Mouse (Mus musculus): ENCODE measurements around the gene Kdelc2.

Gene Kdelc2

DNA sequence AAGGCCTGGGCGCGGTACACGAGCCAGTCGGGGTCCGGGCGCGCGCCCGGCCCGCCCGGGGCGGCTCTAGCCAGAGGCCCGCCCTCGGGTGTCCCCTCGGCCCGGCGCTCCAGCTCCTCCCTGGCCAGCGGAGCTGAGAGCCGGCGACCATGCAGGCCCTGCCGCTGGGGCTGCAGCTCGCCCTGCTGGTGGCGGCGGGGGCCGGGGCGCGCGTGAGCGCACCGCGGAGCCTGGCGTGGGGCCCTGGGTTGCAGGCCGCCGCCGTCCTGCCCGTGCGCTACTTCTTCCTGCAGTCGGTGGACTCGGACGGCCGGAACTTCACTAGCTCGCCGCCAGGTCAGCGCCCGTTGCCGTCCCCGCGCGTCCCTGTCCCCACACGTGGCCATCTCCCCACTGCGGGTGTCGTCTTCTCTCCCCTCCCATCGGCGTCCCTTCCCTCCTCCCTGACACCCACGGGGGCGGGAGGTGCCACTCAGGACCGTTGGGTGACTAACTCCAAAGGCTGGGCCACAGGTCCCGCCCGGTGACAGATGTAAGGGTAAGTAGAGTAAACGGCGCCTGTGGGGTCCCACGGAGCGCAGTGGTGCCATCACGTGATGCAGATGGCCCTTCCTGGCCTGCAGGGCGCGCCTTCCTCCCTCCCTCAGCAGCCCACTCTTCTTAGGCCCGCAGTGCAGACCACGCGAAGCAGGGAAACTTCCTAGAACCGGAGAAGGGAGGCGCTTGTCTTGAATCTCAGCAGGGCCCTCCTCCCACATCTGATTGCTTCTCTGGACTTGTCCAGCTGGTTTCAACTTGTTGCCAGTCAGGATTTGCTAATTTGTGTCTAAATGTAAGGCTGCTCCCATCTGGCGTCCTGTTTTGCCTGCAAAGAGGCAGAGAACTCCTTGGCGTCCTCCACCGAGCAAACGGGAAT lies at the start of gene Kdelc2:
Gene Kdelc2 (plus strand): TSS at position 75 of the 916 bp plus-strand sequence.
- peak; percentile 46 for DNase-seq (ENCODE audit: low read depth)

DNA sequence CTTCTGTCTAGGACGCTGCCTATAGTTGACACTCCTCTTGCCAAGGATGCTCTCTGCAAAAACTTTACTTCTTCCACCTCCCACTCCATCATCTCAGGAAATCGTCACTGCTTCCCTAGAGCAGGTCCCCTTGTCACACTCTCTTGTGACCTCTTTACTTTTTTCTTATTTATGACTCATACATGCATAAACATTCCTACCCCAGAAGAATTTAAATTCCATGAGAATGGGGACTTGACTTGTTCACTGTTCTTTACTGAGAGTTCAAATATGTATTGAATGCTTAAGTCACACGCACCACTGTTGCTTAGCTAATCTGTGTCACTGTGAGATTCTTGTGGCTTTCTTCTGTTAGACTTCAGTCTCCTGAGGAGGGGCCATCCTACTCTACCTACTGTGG lies 48.7 kb upstream of the Kdelc2 start:
- DNase-seq (ENCODE audit: low read depth) = no peak

DNA sequence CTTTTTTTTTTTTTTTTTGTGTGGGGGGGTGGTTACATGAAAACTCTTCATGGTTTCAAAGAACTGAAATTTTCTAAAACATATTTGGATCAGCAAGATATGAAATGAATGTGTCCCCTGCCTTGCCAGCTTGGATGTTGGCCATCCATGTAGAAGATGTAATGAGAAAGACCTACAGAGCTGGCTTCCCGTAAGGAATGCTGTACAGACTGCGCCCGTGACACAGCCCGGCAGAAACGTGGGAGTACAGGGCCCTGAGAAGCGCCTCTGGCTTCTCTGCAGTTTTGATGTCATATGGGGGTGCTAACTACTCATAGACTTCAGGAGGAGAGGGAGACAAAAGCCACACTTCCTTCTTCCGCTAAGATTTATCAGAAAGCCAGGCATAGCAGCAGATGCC lies 44.2 kb upstream of the Kdelc2 start:
- no peak for DNase-seq (ENCODE audit: low read depth)

DNA sequence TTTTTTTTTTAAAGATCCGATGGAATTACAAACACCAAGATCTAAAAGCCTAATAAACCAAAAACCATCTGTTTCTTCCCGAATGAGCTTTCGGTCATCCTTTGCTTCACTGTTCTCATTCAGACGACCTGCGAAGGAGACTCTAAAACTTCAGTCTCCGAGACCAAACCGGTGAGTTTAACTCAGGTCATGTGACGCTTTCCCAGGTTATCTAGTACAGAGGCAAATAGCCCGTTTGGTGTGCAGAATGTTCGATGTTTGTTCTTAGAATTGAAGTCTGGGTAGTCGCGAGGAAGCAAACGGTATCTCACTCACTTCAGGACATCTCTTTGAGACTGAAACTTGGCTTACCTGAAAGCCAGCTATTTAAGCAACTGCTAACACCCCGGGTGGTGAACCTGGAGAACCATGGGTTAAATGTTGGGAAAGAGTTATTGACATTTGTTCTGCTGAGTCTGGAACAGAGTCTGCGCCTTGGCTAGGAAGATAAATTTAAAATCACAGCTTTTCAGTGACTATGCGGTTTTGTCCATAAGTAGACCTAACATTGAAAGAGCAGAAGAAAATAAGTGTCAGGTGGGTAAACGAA lies 43.4 kb upstream of the Kdelc2 start:
- no peak for DNase-seq (ENCODE audit: low read depth)

DNA sequence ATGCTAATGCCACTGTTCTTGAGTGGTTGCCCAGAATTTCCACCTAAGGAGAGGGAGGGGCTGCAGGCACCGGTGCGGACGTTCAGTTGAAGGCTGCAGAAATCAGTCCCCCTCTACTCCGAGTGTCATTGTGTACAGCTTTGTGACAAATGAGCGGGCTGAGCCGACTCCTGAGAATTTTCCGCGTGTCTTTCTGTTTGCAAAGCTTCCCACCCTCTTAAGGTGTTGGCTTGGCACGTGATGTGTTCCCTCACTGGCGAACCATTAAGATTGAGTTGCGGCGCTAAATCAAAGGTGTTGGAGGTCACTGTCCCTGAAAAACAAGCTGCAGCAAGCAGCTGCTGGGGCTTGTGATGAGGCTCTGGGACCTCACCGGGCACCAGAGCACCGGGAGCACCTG lies 42.9 kb upstream of the Kdelc2 start:
- peak; percentile 35 for DNase-seq (ENCODE audit: low read depth)

DNA sequence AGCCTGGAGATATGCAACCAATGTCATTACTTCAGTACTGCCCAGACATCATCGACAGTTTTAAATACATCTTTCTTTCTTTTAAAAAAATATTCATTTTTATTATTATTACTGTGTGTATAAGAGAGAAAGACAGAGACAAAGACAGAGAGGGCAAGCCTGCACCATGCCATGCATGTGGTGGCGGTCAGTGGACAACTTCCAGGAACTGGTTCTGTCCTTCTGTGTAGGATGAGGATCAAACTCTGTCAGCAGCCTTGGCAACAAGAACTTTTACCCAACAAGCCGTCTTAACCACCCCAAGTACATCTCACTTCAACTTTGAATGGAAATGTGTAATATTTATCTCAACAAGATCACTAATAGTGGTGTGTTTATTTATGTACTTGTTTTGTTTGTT lies 41.8 kb upstream of the Kdelc2 start:
- no peak for DNase-seq (ENCODE audit: low read depth)

DNA sequence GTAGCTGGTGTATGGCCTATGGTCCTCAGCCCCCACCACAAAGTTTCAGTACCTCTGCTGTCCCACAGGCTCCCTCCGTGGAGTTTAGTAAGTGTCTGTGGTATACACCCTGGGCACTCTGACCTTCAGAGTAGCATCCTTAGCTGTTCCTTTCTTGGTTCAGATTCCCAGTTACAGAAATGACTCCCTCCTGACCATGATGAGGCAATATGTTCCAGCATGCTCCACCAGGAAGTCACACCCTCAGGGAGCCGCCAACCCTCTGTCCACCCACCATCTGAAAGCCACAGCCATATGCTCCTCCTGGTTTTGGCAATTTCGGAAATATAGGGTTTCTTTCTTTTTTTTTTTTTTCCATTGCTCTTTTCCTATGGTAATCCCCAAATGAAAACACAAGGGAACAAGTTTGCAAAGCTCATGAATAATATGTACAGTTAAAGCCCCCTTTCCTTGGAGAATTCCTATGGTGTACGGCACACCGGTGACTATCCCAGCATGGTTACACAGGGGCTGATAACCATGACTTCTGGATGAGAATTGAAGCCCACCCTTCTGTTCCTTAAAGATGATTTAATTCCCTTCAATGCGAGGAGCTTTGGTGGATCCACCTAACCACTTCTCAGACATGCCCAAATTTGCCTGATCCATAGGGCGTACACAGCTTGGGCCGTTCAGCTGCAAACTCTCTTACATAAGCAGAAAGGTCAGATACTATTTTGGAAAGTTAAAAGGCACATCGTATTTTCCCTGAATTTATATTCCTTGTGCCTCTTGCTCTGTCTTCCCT lies 39.0 kb upstream of the Kdelc2 start:
- no peak for DNase-seq (ENCODE audit: low read depth)

DNA sequence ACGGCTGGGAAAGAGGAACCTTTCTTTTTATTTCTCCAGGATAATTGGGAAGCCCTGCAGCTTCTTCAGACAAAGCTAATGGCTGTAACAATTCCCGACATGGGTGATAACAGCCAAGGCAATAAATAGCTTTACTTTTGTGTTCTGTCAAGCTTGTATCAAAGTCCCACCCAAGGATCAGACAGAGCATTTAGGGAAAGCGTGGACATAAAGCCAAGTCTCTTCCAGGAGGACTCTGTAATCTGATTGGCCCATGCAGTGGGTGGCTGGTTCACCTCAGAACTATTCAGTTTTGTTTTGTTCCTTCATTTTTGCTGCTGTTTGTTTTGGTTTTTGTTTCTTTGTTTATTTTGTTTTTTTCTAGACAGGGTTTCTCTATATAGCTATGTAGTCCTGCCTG lies 38.1 kb upstream of the Kdelc2 start:
- DNase-seq (ENCODE audit: low read depth) = no peak

DNA sequence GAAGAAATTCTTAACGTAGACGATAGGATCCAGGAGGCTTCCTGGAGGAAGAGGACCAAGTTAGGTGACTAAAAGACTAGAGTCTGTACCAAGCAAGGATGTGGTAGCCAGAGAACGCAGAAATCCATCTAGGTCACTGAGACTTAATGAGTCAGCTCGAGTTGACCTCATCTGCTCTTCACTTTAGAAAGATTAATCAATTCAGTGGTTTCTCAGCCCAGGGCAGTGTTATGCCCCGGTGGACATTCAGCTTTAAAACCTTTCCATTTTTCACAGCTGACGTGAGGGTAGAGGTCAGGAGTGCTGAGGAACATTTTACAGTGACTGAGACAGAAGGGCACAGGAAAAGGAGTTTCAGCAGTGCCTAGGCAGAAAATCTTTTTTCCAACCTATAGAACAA lies 37.4 kb upstream of the Kdelc2 start:
- DNase-seq (ENCODE audit: low read depth) = no peak

DNA sequence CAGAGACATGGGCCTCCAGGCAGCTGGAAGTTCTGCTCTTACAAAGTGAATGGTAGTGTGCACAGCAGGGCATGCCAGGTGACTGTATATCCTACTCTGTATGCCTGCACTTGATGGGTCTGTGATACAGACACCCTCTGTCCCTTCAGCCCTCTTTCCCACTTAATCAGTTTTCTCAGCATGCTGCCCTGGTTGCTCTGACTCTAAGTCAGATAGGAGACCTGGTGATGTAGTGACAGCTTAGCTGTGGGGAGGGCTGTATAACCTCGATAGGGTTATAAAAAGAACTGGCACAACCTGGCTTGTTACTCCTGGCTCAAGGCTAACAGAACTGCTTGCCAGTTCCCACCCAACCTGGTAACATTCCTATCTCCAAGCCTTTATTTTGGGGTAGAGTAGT lies 34.6 kb upstream of the Kdelc2 start:
- DNase-seq (ENCODE audit: low read depth) = no peak

DNA sequence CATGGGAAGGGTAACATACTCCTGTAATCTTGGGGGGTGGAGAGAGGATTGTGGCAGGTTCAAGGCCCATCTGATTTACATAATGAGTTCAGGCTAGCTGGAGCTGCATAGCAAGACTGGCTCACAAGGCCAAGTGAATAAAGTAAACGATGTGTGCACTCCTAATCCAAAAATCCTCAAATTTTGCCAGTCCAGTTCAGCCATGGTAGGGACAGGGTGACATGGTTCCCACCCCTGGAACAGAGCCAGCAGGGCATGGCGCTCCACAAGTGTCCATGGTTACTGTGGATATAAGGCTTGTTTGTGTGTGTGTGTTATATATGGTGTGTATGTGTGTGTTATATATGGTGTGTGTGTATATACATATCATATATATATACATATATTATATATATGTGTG lies 33.5 kb upstream of the Kdelc2 start:
- no peak for DNase-seq (ENCODE audit: low read depth)

DNA sequence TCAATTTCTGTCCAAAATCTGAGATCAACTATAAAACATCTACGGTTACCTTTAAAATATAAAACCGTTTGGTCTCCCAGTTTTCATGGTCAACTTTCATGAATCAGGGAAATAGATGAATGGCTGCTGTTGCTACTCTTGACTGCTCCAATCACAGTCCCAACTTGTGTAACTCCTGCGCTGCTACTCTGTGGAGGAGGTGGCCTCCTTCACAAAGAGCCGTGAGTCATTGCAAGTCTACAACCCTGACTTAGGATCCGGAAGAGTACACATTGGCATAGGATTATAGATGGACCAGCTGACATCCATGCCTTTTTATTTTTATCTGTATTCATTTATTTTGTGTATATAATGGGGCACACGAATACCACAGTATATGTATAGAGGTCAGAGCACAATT lies 31.9 kb upstream of the Kdelc2 start:
- no peak for DNase-seq (ENCODE audit: low read depth)

DNA sequence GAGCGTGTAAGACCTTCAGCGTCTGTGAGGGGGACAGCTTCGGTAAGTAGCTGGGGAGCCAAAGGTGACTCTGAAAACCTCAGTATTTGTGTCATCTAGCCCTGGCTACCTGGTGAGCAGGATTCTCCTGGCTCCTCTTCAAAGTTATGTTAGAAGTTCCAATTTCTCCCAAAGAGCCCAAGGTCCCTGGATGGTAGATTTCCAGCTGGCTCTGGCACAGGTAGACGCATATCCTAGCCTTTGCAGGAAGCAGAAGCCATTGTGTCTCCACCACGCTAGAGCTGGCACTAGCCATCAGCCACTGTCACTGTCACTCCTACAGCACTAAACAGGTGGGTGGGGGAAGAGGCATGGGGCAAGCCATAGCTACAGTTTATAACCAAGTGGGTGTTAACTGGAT lies 30.7 kb upstream of the Kdelc2 start:
- no peak for DNase-seq (ENCODE audit: low read depth)

DNA sequence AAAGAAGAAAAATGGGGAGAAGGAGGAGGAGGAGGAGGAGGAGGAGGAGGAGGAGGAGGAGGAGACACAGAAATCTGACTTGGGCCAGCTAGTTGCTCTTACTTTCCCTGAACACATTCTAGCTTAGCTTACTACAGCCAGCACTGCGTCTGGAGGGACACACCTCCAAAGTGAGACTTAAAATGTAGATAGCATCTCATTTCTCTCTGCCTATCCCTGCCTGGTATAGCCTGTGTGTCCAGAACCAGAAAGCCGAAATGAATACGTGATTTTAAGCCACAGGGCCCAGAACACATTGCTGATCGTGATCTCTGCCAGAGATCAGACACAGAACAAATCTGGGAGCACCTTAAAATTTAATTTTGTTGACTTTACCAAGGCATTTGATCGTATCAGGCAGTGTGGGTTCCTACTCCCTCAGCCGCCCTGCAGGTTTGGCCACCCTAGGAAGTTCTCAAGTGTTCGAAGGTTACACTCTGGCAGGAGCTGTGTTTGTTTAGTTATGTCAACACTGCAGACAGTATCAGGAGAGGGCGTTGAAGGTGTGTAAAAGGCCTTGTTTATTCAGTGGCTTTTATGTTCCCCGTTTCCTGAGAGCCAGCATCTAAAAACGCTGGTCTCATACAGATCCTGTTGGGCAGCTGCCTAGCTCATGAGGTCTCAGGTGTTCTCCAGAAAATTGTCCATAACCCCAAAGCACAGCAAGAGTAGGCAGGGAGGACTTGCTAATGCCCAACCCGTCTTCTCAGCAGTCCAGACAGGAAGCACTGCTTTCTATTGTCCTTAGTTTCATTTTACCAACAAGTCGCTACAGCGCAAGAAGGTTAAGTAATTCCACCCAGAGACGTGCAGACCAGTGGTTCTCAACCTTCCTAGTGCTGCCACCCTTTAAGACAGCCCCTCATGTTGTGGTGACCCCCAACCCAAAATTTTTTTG lies 27.3 kb upstream of the Kdelc2 start:
- peak; percentile 45 for DNase-seq (ENCODE audit: low read depth)

DNA sequence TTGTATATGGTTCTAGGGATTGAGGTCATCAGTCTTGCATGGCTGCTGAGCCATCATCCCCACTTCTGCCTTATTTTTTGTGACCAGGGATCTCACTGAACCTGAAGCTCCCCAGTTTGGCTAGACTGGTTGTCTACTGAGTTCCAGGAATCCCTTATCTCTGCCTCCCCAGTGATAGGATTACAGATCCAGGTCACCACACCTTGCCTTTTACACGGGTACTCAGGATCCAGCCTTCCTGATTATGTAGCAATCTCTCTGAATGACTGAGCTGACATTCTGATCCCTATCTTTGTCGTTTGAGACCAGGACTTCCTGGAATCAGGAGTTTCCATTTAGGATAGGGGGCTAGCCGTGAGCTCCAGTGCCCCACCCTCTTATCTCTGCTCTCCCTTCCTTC lies 12.5 kb upstream of the Kdelc2 start:
- DNase-seq (ENCODE audit: low read depth) = no peak

DNA sequence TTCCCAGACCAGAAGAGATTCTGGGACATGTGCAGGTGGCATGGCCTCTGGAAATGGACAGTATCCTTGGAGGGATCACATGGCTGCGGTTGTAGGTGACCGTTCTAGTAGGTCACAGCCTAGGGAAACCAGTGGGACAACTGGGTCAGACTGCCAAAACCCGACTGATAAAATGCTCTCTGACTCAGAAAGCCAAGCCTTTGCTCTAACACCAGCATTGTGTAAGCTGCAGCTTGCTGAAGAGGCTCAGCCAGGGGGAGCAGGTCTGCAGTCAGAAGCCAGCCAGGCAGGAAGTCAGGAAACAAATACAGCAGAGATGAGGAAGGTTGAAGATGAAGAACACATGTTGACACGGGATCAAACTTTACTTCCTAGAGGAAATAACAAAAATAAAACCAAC lies 7.9 kb upstream of the Kdelc2 start:
- DNase-seq (ENCODE audit: low read depth) = no peak

DNA sequence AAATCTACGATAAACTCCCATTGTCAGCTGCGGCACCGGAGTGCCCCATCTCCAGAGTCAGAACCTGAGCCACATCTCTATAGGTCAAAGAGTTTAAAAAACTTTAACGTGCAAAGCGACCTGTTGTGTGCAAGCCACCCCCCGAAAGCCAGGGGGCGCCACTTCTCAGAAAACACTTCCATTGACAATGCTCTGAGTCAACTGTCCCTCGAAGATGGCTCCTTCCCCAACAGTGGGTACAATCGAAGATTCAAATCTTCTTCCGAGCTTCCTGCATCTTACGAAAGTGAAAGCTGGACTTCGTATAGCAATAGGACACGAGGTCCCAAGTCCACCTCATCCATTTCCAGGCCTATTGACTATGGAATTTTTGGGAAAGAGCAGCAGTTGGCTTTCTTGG lies 7.0 kb upstream of the Kdelc2 start:
- peak; percentile 43 for DNase-seq (ENCODE audit: low read depth)

DNA sequence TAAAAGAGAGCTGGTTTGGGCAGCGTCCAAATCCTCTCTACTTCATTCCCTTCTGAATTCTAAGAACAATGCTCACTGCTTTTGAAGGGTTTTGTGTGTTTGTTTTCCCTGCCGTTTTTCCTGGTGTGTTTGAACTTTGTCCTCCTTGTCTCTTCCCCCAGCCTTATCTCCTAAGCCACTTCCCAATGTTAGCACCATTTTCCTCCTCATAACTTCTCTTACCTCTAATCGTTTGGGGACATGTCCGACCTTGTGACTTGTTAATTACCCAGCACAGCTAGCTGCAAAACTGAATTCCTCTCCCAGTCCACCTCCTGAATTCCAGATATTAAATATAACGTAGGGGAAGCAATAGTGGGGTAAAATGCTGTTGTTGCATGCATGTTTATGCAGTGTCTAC lies 6.2 kb upstream of the Kdelc2 start:
- DNase-seq (ENCODE audit: low read depth) = no peak

DNA sequence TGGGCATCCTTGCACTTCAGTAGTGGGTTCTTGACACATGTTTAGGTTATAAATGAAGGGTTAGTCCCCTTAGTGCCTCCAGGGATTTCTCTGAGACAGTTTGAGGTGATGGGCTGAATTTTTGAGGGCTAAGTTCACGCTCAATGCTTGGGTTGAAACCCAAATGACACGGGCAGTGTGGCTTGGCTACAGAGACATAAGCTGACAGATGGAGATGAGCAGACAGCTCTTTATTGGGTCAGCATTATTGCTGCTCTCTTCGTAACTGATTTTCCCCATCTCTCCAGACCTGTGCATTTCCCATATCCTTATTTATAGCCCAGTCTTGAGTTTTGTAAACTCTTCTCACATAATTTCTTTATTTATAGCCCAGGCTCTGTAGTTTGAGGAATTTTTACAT lies 5.7 kb upstream of the Kdelc2 start:
- DNase-seq (ENCODE audit: low read depth) = no peak

DNA sequence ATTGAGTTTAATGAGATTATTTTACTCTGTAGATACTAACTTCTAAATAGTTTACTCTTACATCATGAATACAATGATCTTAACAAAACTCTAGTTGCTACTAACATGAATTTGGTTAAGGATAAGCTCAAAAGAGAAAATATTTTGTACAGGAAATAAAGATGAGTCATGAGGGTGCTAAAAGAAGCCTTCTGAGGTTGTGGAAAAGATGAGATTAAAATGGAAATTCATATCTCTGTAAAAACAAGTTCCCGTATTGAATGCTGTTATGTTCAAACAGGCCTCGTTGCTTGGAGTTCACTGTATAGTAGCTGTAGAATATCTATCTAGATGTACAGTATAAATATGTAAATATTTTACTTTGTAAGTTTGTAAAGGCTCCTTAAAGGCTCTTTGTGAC lies 3.2 kb upstream of the Kdelc2 start:
- DNase-seq (ENCODE audit: low read depth) = peak; percentile 22

DNA sequence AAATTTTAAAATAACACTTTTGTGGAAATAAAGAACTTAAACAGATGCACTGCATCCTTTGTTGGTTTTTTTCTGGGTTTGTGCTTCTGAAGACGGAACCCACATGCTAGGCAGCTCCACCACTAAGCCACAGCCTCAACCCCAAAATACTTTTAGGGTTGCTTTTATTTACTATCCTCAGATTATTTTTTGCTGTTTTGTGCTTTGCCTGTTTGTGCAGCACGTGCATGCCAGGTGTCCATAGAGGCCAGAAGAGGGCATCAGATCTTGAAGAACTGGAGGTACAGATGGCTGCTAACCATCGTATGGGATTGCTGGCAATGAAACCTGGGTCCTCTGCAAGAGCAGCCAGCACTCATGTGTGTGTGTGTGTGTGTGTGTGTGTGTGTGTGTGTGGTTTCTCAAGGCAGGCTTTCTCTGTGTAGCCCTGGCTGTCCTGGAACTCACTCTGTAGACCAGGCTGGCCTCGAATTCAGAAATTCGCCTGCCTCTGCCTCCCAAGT lies 2.7 kb upstream of the Kdelc2 start:
- DNase-seq (ENCODE audit: low read depth) = peak; percentile 39

DNA sequence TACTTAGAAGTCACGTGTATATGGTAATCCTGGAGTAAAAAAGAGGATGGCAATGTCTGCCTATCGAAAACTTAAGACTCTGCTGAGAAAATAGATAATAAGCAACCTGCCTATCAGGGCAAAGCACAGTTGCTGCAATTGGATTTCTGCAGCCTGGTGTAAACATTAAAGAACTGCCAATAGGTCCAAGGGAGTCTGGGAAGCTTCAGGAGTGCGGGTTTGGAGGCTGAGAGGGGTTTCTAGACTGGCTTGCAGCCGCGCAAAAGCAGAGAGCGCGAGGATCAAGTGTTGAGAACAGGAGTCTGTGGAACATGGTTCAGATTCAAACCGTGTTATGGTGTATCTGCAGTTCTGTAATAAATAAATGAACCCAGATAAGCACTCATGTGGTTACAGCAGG lies 1.0 kb downstream of the Kdelc2 start:
- no peak for DNase-seq (ENCODE audit: low read depth)

Measured in naive thymus-derived CD4-positive, alpha-beta T cell, adult 2 months (primary cell).